Mouse (Mus musculus) left cerebral cortex, adult 2 months (tissue): ENCODE measurements around the gene Rnf41. TPM values are rescaled to one million over a fixed set of nuclear protein-coding genes. Genes with fewer than 3 reads are reported as not detected.

Source experiments
- DNase-seq, 2 experiments: peaks; one replicate each; pipeline ENCODE4 v3.0.0; 2021 to 2022; ENCODE audit warnings: low spot score in 2 of 2, mixed read lengths in 1 of 2; ENCODE audit errors: extremely low spot score in 1 of 2
- H3K27ac ChIP-seq: fragments of 200-600 bp; 2 replicates; pipeline ENCODE4 v1.8.1; 2022
- H3K4me3 ChIP-seq: fragments of 200-600 bp; 2 replicates; pipeline ENCODE4 v1.8.1; 2022
- CTCF ChIP-seq: fragments of 200-600 bp; IDR thresholded peaks from 2 replicates; pipeline ENCODE4 v1.8.1; 2022; ENCODE audit warnings: antibody characterized with exemption, mild to moderate bottlenecking, moderate library complexity
- intact Hi-C: fragments of 180-260 bp; cut with DNase I; formaldehyde crosslinking; loops from one replicate; pipeline ENCODE4 v1.15.1; 2025
- microRNA-seq, 2 experiments: library from miRNA; unstranded; fragments of <30 nt; microRNA quantifications; one replicate each; pipeline ENCODE4 v1.2.0; 2021
- total RNA-seq, 2 experiments: library from RNA; stranded (reverse); gene quantifications; 2 replicates each; pipeline ENCODE4 v1.2.3; 2021

Gene Rnf41
- total RNA-seq, 2 experiments from 2014 or later, result 74.0 to 76.6 TPM

- H3K4me3 ChIP-seq, result no peak overlapping the region
- DNase-seq, result no peak
- intact Hi-C loops, result no loop called here
- TF ChIP-seq CTCF, result no peak
- H3K27ac ChIP-seq, result peak overlapping the region; percentile 64; the same call in 1 of the 2 replicates
These were observed 78.8 kb downstream of the Rnf41 start for GRCm38 (mm10) chr10:128490232-128490631.

GRCm38 (mm10) chr10:128490912-128491311 lies 79.5 kb downstream of the Rnf41 start:
- intact Hi-C loops, result no loop called here
- no peak for DNase-seq
- H3K27ac ChIP-seq, result no peak overlapping the region; the same call in 1 of the 2 replicates
- TF ChIP-seq CTCF, result no peak
- H3K4me3 ChIP-seq, result peak overlapping the region; percentile 66

Small RNA genes within 50 kb of the gene (microRNA-seq; reads per million reads assigned to microRNA genes)
- 0 reads per million in 2 experiments for gene Gm25361
- 0 to 0.24 reads per million in 2 experiments for gene Gm26308
- gene Mir6914, result 0.24 to 0.96 reads per million in 2 experiments
- gene Mir6915, result 3.9 to 6.0 reads per million in 2 experiments
- 0 to 2.4 reads per million in 2 experiments for gene Mir8105

Other genes with a start within 250 kb of the Rnf41 start
- 10 to 100 TPM; 15.6 to 16.4 TPM for gene Rbms2, start 231.4 kb upstream of the Rnf41 start, total RNA-seq
- gene Gls2, start 217.2 kb upstream of the Rnf41 start, total RNA-seq, result 10 to 100 TPM; 36.2 to 37.1 TPM
- gene Spryd4, start 199.8 kb upstream of the Rnf41 start, total RNA-seq, result 10 to 100 TPM in 1 of 2 experiments, 1 to 10 TPM in 1; 9.5 to 10.4 TPM
- not detected for gene Mip, start 185.8 kb upstream of the Rnf41 start, total RNA-seq
- 1 to 10 TPM; 8.2 to 9.1 TPM for gene Timeless, start 179.6 kb upstream of the Rnf41 start, total RNA-seq
- gene Apon, start 157.6 kb upstream of the Rnf41 start, total RNA-seq, result not detected
- not detected for gene Apof, start 143.0 kb upstream of the Rnf41 start, total RNA-seq
- gene Stat2, start 141.1 kb upstream of the Rnf41 start, total RNA-seq, result 10 to 100 TPM; 29.2 to 31.5 TPM
- not detected for gene Il23a, start 112.9 kb upstream of the Rnf41 start, total RNA-seq
- 10 to 100 TPM; 15.8 TPM for gene Pan2, start 108.3 kb upstream of the Rnf41 start, total RNA-seq
- 10 to 100 TPM; 66.8 to 67.5 TPM for gene Cnpy2, start 89.2 kb upstream of the Rnf41 start, total RNA-seq
- gene Cs, start 73.9 kb upstream of the Rnf41 start, total RNA-seq, result 100 to 1,000 TPM; 216 to 218 TPM
- gene Coq10a, start 42.7 kb upstream of the Rnf41 start, total RNA-seq, result 10 to 100 TPM; 53.0 to 54.6 TPM
- gene Ankrd52, start 34.5 kb upstream of the Rnf41 start, total RNA-seq, result 10 to 100 TPM; 60.8 to 63.9 TPM
- not detected for gene Slc39a5, start 10.4 kb upstream of the Rnf41 start, total RNA-seq
- gene Nabp2, start 165 bp upstream of the Rnf41 start, total RNA-seq, result 10 to 100 TPM; 87.0 to 91.1 TPM
- gene Smarcc2, start 47.6 kb downstream of the Rnf41 start, total RNA-seq, result 100 to 1,000 TPM; 253 to 254 TPM
- gene Myl6, start 82.5 kb downstream of the Rnf41 start, total RNA-seq, result 100 to 1,000 TPM; 555 to 562 TPM
- 10 to 100 TPM; 30.7 to 32.9 TPM for gene Myl6b, start 87.0 kb downstream of the Rnf41 start, total RNA-seq
- gene Esyt1, start 114.2 kb downstream of the Rnf41 start, total RNA-seq, result 10 to 100 TPM; 10.2 to 10.4 TPM
- 10 to 100 TPM; 12.4 to 15.7 TPM for gene Zc3h10, start 136.1 kb downstream of the Rnf41 start, total RNA-seq
- gene Rpl41, start 137.6 kb downstream of the Rnf41 start, total RNA-seq, result 1,000 to 10,000 TPM; 1,506 to 1,537 TPM
- gene Pa2g4, start 154.3 kb downstream of the Rnf41 start, total RNA-seq, result 10 to 100 TPM; 51.7 to 58.0 TPM
- 1 to 10 TPM; 5.0 to 5.4 TPM for gene Erbb3, start 178.0 kb downstream of the Rnf41 start, total RNA-seq
- 100 to 1,000 TPM; 211 to 235 TPM for gene Rps26, start 215.1 kb downstream of the Rnf41 start, total RNA-seq
- 10 to 100 TPM; 16.2 to 16.8 TPM for gene Ikzf4, start 234.3 kb downstream of the Rnf41 start, total RNA-seq